Mouse (Mus musculus) intestine, postnatal 0 days (tissue): ENCODE results near the gene Ushbp1. TPM values are rescaled to one million over a fixed set of nuclear protein-coding genes. Genes with fewer than 3 reads are reported as not detected.

Experiments used
- ATAC-seq: fragments of 200-750 bp; cut with Nextera tagmentation; 2 replicates; pipeline ENCODE4 v1.8.0; 2017; ENCODE audit warnings: mild to moderate bottlenecking, moderate TSS enrichment, moderate library complexity
- H3K27ac ChIP-seq: fragments of 300-500 bp; sonication (generic); 2 replicates; pipeline ENCODE4 v1.5.1; 2014; ENCODE audit warnings: mild to moderate bottlenecking, low read depth, low read length, moderate library complexity
- H3K27me3 ChIP-seq: fragments of 300-500 bp; sonication (generic); replicated peaks from 2 replicates; pipeline ENCODE4 v1.6.1; 2014; ENCODE audit warnings: low read length, mixed read lengths; ENCODE audit not compliant: control insufficient read depth, insufficient read depth
- H3K36me3 ChIP-seq: fragments of 300-500 bp; sonication (generic); 2 replicates; pipeline ENCODE4 v1.6.1; 2014; ENCODE audit warnings: mild to moderate bottlenecking, moderate library complexity; ENCODE audit not compliant: control insufficient read depth, insufficient read depth
- H3K4me1 ChIP-seq: fragments of 300-500 bp; sonication (generic); replicated peaks from 2 replicates; pipeline ENCODE4 v1.6.1; 2014; ENCODE audit warnings: antibody characterized with exemption, low read length, mixed read lengths; ENCODE audit not compliant: control insufficient read depth, insufficient read depth
- H3K4me2 ChIP-seq: fragments of 300-500 bp; sonication (generic); replicated peaks from 2 replicates; pipeline ENCODE4 v1.6.1; 2014; ENCODE audit warnings: low read depth, mild to moderate bottlenecking, moderate library complexity
- H3K4me3 ChIP-seq: fragments of 300-500 bp; sonication (generic); 2 replicates; pipeline ENCODE4 v1.5.1; 2014; ENCODE audit warnings: low read depth, low read length
- H3K9ac ChIP-seq: fragments of 300-500 bp; sonication (generic); 2 replicates; pipeline ENCODE4 v1.6.1; 2014; ENCODE audit warnings: mild to moderate bottlenecking, low read depth, low read length
- H3K9me3 ChIP-seq: fragments of 300-500 bp; sonication (generic); 2 replicates; pipeline ENCODE4 v1.6.1; 2016; ENCODE audit warnings: mixed run types; ENCODE audit not compliant: control insufficient read depth
- CTCF ChIP-seq: sonication (generic); IDR thresholded peaks from 2 replicates; pipeline ENCODE4 v1.5.1; 2016; ENCODE audit warnings: low read depth, mild to moderate bottlenecking, control low read depth, antibody characterized with exemption, moderate library complexity
- WGBS: fragments of 180-500 bp; shearing (Covaris S2); extraction: QIAGEN DNeasy Blood & Tissue Kit; methylation state at CpG from one replicate; pipeline ENCODE4 v1.1.7; 2014; 5-methylcytosine and 5-hydroxymethylcytosine counted together
- polyA plus RNA-seq: library from polyadenylated mRNA; unstranded; fragments of >200 nt; fragmentation: Nextera tagmentation; extraction: Ambion mirVana; gene quantifications from 2 replicates; pipeline ENCODE4 v1.2.1, GENCODE M21; 2015

Ushbp1 gene
- polyA plus RNA-seq, 1 experiment from 2014 or later = 4.1 TPM

GRCm38 (mm10) chr8:71381421-71381970, 14.1 kb downstream of the Ushbp1 start, which contains the start of gene Nr2f6:
Nr2f6 (minus strand) TSS chr8:71381960.
- WGBS = under 1% methylated on average over 62 of the region's 89 CpGs
- Histone ChIP-seq H3K36me3 (peaks cover 13% of the 10 kb centered on the region; the same call in 1 of the 2 replicates), H3K4me1 (peaks cover 17% of the 10 kb centered on the region), H3K9ac (peak within 1 kb of the TSS; percentile 92), H3K27me3 (no peaks in the 10 kb centered on the region), H3K4me3 (peak within 1 kb of the TSS; percentile 94), H3K27ac (peak within 1 kb of the TSS; percentile 99), H3K4me2 (peak within 1 kb of the TSS; percentile 91), H3K9me3 (no peaks in the 10 kb centered on the region)
- TF ChIP-seq CTCF = no peak
- ATAC-seq = peak; percentile 45

GRCm38 (mm10) chr8:71380178-71381171, 15.1 kb downstream of the Ushbp1 start:
- no peaks in the 10 kb centered on the region for H3K27me3 ChIP-seq
- peak overlapping the region; percentile 91 for H3K4me2 ChIP-seq
- peak overlapping the region; percentile 99 for H3K27ac ChIP-seq
- WGBS = under 1% methylated on average over 72 of the region's 72 CpGs
- H3K4me1 ChIP-seq = peaks cover 26% of the 10 kb centered on the region
- peak overlapping the region; percentile 94 for H3K4me3 ChIP-seq
- H3K9me3 ChIP-seq = no peaks in the 10 kb centered on the region
- TF ChIP-seq CTCF = no peak; the same call in 1 of the 2 replicates
- no peak for ATAC-seq
- peak overlapping the region; percentile 92 for H3K9ac ChIP-seq
- peaks cover 17% of the 10 kb centered on the region; the same call in 1 of the 2 replicates for H3K36me3 ChIP-seq

GRCm38 (mm10) chr8:71379512-71380075, 16.0 kb downstream of the Ushbp1 start:
- Histone ChIP-seq H3K9me3 (no peaks in the 10 kb centered on the region), H3K36me3 (peaks cover 25% of the 10 kb centered on the region), H3K9ac (peak overlapping the region; percentile 92), H3K4me1 (peaks cover 27% of the 10 kb centered on the region), H3K27ac (no peak overlapping the region; the same call in 1 of the 2 replicates), H3K27me3 (no peaks in the 10 kb centered on the region), H3K4me2 (peak overlapping the region; percentile 91), H3K4me3 (peak overlapping the region; percentile 94)
- no peak for TF ChIP-seq CTCF
- 36% methylated on average over 3 of the region's 3 CpGs for WGBS
- ATAC-seq = no peak

DNA sequence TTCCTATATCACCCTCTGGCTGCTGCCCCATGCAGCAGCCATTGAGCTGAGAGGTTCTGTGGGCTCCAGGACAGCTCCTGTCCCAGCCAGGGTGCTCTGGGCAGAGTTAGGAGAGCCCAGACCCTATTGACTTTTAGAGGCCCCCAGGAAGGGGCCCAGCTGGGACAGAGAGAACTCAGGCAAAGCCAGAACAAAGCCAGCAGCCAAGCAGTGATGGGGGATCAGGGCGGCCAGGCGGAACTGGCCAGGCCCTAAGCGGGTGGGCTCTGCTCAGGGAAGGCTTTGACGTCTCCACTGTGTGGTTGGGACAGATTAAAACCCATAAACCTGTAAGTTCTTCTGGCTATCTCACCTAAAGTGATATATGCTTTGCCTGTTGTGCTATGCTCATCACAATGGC, 16.6 kb downstream of the Ushbp1 start:
- H3K27ac ChIP-seq = no peak overlapping the region
- peak overlapping the region; percentile 94 for H3K4me3 ChIP-seq
- no peaks in the 10 kb centered on the region for H3K9me3 ChIP-seq
- H3K9ac ChIP-seq = 0 out of 2 replicates have a peak overlapping the region, but pooled peaks have one; percentile 26
- no peaks in the 10 kb centered on the region for H3K27me3 ChIP-seq
- TF ChIP-seq CTCF = no peak
- 64% methylated on average over 4 of the region's 4 CpGs for WGBS
- H3K4me2 ChIP-seq = peak overlapping the region; percentile 91
- peaks cover 27% of the 10 kb centered on the region for H3K4me1 ChIP-seq
- H3K36me3 ChIP-seq = peaks cover 29% of the 10 kb centered on the region
- ATAC-seq = no peak

GRCm38 (mm10) chr8:71376423-71377030, 19.1 kb downstream of the Ushbp1 start:
- Histone ChIP-seq H3K9me3 (no peaks in the 10 kb centered on the region), H3K4me2 (peak overlapping the region; percentile 58), H3K27ac (0 out of 2 replicates have a peak overlapping the region, but pooled peaks have one; percentile 70), H3K4me3 (no peak overlapping the region), H3K36me3 (peaks cover 41% of the 10 kb centered on the region), H3K9ac (no peak overlapping the region), H3K27me3 (no peaks in the 10 kb centered on the region), H3K4me1 (peaks cover 19% of the 10 kb centered on the region; the same call in 1 of the 2 replicates)
- no peak for ATAC-seq
- TF ChIP-seq CTCF = no peak
- 52% methylated on average over 8 of the region's 8 CpGs for WGBS
